Mouse (Mus musculus) small intestine, adult 2 months (tissue): ENCODE data around the gene Cc2d1b.

Experiments
- CTCF ChIP-seq: fragments of 200-500 bp; IDR thresholded peaks from 2 replicates; pipeline ENCODE4 v1.5.1; 2012; ENCODE audit warnings: low read depth, mild to moderate bottlenecking, control low read depth, inconsistent platforms, low read length, moderate library complexity, mixed read lengths; ENCODE audit not compliant: insufficient replicate concordance, insufficient read length; ENCODE audit errors: extremely low read depth
- POLR2A ChIP-seq: fragments of 200-500 bp; IDR thresholded peaks from 2 replicates; pipeline ENCODE4 v1.6.1; 2012; ENCODE audit warnings: low read depth, mild to moderate bottlenecking, control low read depth, inconsistent platforms, low read length, moderate library complexity

DNA sequence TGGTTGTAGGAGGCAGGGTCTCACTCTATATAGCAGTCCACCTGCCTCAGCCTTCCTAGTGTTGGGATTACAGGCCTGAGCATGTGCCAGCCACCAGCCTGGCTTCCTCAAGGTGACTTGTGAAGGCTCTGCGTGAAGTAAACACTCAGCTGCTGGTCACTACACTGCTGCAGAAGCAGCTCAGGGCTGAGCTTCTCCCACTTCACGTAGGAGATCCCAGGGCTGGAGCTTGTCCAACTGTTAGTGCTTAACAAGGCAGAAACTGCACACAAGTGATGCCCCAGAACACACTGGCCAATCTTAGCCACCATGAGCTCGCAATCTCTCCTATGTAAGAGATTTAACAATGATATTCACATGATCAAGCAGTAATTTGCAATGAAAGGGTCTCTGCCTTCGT is 15.0 kb downstream of the Cc2d1b start:
- no peak for TF ChIP-seq CTCF
- no peak for TF ChIP-seq POLR2A
